Mouse (Mus musculus): ENCODE measurements around the gene P4hb.

Gene P4hb

DNA sequence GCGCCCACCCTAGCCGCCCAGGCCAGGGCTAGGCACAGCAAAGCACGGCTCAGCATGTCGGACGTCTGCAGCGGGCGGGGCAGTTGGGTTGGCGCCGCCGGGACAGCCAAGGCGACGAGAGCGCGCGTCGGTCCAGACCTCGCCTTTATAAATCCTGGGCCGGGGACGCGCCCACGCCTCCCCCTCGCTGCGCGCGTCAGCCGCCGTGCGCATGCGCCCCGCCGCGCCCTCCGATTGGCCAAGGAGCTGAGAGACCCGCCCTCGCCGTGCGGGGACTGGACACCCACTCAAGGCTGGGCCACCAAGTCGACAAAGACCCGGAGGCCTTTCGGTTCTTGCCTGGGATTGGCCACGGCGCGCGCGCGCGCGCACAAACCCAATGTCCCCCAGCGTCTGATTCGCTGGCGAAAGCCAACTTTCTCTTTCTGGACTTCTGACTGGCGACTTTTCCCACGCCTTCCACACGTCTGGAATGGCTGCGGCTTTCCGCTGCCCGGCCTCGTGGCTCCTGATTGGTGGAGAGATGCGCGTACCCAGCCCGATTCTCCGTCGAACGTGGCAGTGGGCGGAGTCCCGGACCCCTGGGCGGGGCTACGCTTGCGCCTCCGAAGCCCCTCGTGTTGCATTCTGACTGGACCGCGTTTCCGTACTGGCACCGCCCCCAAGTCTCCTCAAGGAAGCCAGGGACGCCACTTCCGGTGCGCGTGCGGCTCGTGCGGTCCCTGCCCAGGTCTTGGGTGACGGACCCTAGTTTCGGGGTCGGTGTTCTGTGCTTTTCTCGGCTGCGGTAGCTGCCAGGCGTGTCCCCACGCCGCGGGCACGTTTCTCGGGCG is at the start of gene P4hb:
Gene P4hb (minus strand): TSS at position 502 of the 833 bp plus-strand sequence.
- in situ Hi-C loops (cut with MboI; ENCODE audit: low sequenced_read_pairs) = no loop called here

DNA sequence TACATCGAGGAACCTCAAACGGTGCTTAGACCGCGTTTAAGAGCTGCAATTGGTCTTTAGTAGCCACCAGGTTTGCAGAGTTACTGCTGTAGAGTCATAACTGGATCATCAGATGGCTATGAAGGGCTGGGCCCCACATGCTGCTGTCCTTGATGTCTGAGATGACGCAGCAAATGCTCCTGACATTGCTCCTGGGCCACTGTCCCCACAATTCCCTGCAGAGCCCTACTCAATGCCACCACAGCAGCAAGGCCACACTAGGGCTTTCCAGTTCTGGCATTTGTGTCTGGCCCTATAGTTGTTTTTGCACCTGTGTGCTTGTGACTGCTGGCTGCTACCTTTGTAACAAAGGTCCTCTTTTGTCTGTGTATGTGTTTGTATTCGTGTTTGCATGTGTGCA is 49.8 kb upstream of the P4hb start:
- in situ Hi-C loops (cut with MboI; ENCODE audit: low sequenced_read_pairs) = no loop called here

DNA sequence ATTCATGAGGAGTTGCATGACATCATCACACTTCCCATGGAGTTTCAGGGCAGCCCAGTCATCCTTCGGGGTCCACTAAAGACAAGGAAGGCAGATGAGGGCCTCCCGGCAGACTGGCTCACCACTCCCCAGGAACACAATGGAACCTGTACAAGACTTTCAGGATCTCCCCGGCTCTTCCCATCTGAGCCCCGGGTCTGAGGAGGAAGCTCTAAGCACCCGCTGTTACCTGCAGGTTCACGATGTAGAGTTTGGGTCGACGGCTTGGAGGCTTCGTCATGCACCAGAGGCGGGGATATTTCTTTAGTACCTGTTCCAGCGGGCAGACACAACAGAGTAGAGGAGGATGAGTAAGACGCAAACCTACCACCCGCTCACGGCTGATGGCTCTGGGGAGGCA is 47.1 kb upstream of the P4hb start:
- in situ Hi-C loops (cut with MboI; ENCODE audit: low sequenced_read_pairs) = no loop called here

DNA sequence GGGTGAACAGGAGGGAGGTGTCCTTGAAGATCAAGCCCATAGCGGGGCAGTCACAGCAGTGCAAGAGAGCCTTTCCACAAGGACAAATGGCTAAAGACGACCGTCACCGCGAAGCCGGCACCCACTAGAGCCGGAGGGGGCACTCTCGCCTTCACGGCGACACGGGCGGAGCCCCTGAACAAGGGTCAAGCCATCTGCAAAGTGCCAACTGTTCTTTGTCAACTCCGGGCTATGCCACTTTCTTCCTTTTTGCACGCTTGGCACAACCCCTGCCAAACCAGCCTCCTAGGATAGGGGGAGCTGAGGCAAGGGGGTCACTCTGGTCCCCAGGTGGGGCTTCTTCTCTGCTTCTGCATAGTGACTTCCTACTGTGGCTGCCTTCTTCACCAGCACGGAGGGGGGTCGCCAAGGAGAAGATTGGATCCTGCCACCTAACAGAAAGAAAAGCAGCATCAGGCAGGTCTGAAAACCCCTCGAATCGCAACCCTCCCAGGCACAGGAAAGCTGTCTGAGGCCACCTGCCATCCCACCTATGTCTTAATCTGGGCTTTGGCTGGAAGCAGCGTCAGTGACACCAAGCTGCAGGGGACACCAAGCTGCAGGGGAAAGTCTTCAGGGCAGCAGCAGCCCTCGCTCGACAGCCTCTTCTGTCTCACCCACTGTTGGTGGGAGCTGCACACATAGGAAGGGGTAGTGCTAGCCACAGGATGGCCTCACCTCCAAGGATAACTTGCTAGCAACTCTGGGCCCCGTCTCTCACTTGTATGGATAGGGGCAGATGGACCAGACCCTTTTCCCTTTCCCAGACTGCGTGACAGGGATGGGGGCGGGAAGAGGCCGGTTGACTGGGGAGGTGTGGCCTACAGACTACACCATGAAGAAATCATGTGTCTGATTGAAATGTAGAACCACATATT is 45.8 kb upstream of the P4hb start:
- in situ Hi-C loops (cut with MboI; ENCODE audit: low sequenced_read_pairs) = no loop called here

DNA sequence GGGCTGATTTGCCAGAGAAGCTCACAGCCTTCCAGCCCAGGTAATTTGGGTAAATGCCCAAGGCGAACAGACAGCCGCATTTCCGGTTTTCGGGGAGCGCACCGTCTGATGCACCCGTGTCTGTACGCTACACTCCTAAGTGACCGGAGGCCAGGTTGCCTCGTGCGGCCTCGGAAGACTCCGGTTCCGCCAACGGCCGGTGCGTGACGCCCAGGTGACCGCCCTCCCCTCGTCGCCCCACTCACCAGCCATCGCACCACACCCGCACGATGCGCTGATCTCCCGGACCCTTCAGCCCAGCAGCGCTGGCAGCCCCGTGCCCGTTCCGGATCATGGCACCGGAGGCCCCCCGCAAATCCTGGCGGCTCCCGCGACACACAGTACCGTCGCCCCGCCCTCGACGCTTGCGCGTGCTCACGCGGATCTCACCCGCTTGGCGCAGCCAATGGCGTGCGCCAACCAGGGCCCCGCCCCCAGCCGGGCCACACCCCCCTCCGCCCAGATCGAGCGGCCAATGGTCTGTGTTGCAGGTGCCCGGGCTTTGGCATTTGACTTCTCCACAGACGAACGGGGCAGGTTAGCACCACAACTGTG is 44.6 kb upstream of the P4hb start, which contains the start of gene Pcyt2:
Gene Pcyt2 (minus strand): TSS at position 418 of the 594 bp plus-strand sequence.
- in situ Hi-C loops (cut with MboI; ENCODE audit: low sequenced_read_pairs) = no loop called here

DNA sequence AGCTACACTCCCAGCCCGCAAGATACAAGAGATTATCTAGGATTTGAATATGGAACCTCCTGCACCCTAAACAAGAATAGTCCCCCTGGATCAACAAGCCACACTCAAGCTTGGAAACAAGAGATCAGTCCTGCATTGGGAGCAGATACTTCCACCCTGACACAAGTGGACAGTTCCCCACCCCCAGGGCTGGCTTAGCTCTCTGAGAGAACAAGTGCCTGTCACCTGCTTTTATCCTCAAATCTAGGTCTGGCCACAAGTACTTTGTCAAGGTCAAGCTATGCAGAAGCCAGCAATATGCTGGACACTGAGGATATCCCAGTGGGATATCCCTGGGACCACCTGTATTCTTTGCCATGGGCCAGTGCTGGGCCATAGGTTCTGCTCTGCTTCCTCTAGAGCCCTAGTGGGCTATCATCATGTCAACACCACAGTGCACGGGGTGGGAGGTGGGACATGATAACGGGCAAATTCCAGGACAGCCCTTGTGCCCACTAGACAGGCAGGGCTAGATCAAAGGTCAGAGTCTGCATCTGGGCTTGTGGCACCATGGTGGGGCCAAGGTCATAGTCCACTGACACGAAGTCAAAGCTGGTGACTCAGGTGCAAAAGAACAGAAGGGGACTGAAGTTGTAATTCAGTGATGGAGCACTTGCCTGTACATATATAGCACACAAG is 43.7 kb upstream of the P4hb start:
- in situ Hi-C loops (cut with MboI; ENCODE audit: low sequenced_read_pairs) = no loop called here

DNA sequence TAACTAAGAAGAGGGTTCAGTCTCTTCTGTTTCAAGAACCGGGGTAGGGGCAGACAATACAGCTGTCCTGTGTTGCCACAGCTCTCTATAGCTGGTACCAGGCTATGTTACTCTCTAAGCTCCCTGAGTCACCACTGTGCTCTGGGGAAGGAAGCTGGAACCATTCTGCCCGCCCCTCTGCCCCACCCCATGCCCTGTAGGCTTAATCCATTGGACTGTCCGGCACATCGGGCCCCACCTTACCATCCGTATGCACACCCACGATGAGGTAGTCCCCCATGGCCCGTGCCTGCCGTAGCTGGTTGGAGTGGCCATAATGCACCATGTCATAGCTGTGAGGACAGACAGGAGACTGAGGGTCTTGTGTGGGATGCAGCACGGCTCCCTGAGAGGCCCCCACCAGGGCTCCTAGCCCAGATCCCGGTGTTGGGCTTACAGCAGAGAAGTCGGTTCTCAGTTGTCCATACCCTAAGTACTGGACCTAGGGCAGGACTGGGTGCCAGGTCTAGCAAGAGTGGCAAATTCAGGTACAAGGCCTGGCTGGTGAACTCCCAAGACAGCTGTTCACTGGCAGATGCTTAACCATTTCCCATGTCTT is 42.7 kb upstream of the P4hb start:
- in situ Hi-C loops (cut with MboI; ENCODE audit: low sequenced_read_pairs) = no loop called here

DNA sequence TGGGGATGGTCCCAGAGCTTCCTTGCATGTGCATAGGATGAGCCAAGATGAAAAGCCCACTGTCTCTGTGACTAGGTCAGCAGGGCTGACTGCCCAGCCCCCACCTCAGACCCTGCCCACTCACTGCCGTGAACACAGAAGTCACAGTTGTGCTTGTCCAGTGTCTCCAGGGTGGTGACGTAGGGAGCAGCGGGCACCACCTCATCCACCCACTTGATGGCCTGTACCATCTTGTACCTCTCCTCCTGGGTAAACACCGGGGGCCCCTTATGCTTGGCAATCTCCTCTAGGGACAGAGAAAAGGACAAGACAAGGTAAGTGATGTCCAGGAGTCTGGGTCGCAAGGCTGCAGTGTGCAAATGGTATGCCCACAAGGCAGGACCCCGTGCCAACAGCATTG is 42.1 kb upstream of the P4hb start:
- in situ Hi-C loops (cut with MboI; ENCODE audit: low sequenced_read_pairs) = no loop called here

DNA sequence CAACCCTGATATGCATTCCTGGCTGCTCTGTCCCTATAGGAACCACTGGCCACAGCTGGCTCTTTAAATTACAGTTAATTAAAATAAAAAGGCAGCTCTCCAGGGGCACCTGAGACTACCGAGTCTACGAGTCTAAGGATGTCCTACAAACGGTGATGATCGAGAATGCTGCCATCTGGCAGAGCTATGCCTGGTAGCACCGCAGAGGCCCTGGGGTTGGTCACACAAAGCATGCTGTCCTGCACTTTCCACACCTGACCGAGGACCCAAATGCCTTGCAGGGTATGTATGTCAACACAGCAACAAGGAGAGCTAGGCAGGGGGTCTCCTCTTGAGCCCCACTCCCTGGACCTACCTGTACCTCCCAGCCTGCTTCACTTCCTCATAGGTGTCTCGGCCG is 40.9 kb upstream of the P4hb start:
- in situ Hi-C loops (cut with MboI; ENCODE audit: low sequenced_read_pairs) = no loop called here

DNA sequence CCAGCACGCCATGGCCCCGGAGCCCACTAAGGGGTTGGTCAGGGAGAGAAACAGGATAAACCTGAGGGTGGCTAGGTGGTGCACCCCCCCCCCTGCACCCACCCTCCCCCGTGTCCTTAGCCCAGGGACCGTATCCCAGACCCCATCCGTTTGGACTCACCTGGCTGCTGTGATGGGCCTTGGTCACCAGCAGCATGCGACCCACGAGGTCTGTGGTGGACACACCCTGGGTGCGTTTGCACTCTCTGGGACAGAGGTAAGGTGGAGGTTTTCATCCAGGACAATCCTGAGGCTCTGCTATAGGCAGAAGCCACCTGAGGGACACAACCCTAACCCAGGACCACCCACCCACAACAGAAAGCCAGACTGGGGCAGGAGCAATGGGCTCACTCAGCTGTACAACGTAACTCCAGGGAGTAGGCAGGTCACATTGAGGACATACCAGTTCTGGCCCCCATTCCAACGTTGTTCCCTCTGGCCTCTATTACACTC is 40.5 kb upstream of the P4hb start:
- in situ Hi-C loops (cut with MboI; ENCODE audit: low sequenced_read_pairs) = no loop called here

DNA sequence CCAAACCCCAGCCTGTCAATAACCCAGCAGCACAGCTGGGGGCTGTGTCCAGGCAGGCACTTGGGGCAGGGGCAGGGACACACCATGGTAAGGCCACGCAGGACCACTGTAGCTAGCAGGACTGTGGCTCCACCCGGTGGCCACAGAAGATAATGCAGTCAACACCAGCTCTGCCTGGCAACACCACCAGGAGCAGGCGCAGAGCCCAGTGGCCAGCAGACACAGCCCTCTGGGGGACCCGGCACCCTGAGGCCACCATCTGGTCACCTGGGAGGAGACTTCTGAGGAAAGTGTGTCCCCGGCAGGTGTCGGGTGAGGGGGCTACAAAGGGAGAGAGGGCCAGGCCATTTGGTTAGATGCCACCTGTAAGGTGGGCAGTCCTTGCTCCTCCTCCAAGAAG is 39.7 kb upstream of the P4hb start:
- in situ Hi-C loops (cut with MboI; ENCODE audit: low sequenced_read_pairs) = no loop called here

DNA sequence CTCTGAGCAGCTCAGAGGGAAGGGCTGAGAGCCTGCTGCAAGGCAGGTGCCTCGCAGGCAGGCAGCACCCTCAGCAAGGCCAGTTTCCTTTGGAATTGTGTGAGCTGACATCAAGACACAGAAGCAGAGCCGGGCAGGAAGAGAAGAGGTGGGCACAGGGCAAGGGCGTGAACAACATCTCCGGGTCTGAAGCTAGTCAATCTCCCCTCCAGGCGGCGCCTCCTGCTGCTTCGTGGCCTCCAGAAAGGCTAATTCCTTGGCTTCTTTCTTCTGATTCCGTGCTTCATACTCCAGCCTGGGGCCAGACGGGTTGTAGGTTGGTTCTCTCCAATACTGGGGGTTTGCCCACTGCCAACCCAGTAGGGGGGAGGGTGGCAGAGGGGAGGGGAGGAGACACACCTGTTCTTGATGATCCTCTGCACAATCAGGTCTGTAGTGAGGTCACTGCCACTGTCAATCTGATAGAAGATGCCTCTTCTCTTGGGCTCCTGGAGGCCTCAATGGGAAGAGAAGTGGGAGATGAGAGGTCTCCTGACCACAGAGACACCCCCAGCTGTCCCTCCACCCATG is 37.5 kb upstream of the P4hb start:
- in situ Hi-C loops (cut with MboI; ENCODE audit: low sequenced_read_pairs) = no loop called here

DNA sequence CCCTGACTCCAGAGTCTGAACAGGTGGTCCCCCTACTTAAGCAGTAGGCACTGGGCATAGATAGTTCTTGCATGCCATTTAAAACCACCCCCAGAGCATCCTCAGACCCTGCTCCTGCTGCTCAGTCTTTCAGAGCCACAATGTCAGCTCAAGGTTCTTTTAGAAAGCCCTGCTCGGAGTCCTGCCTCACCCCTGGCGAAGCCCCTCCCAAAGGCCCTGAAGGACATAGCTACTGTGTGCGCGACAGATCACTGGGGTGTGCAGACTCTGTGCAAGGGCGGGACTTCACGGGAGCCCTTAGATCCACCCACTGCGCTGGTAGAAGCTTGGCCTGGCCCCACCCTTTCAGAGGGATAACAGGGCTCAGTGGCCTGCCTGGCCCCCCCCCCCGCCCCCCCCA is 36.2 kb upstream of the P4hb start:
- in situ Hi-C loops (cut with MboI; ENCODE audit: low sequenced_read_pairs) = no loop called here

DNA sequence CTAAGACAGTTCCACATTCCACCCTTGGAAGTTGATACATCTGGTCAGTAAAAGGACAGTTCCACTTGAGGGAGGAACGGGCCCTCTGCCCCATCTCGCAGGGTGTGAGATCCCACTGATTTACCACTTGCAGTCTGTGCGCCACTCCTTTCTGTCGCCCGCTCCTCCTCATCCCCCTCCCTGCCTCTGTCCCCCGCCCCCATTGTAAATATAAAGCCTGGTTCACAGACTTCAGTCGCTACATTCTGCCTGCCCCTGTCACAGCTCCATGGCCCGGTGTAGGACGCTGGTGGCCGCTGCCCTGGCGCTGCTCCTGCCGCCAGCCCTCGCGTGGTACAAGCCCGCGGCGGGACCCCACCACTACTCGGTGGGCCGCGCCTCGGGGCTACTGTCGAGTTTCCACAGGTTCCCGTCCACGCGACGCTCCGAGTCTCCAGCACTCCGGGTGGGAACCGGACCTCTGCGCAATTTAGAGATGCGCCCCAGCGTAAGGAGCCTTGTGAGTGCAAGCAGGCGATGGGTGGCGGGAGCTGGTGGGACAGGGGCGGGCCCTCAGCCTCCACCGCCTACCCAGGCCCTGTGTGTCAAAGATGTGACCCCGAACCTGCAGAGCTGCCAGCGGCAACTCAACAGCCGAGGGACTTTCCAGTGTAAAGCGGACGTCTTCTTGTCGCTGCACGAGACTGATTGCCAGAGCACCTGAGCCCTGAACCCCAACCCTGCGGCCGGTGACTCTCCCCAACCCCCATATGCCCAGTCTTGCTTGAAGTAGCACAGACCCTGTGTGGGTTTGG is 35.4 kb upstream of the P4hb start, which contains the start of gene Npb:
Gene Npb (plus strand): TSS at position 237 of the 794 bp plus-strand sequence.
- in situ Hi-C loops (cut with MboI; ENCODE audit: low sequenced_read_pairs) = no loop called here

DNA sequence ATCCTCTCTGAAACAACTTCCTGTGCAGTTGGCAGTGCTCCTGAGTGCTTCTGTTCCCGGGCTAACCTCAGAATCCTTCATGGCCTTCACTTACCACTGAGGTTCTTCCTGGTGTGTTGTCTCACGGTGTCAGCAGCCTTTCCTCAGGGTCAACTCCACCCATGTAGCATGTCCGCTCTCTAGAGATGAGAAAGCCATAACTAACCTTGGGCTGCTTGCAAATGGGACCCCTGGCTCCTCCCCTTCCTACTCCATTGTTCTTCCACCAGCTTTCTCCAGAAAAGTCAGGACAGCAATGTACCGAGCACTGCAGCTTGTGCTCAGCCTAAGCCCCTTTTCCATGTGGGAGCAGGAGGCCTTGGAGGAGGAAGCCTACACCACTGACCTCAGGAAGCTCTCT is 33.7 kb upstream of the P4hb start:
- in situ Hi-C loops (cut with MboI; ENCODE audit: low sequenced_read_pairs) = no loop called here

DNA sequence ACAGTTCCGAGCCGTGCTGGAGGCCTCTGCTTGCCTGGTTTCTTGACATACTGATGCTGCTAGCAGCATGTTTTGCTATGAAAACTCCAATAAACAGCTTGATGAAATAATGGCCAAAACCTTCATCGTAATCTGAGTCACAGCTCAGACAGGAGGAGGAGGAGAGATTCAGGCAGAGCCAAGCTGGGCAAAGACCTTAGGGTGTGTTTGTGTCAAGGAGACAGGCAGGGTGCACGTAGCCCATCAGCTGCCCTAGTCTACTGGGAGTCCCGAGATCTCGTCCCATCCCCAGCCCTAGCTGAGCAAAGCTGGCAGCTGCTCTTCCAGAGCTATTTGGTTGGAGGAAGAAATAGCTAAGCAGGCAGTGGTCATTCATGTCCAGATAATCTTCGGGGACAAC is 32.6 kb upstream of the P4hb start:
- in situ Hi-C loops (cut with MboI; ENCODE audit: low sequenced_read_pairs) = no loop called here

DNA sequence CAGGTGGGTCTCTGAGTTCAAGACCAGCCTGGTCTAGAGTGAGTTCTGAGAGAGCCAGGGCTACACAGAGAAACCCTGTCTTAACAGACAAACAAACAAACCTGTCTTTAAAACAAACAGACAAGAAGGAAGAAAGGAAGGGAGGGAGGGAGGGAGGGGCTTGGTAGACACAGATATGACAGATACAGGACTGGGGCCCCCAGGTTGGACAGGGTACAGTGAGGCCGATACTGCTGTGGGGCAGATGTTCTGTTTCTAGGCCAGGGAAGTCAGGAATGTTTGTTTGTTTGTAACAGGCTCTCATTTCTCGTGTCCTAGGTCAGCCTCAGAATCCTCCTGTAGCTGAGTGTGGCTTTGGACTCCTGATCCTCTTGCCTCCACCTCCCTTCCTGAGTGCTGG is 30.5 kb upstream of the P4hb start:
- in situ Hi-C loops (cut with MboI; ENCODE audit: low sequenced_read_pairs) = no loop called here

DNA sequence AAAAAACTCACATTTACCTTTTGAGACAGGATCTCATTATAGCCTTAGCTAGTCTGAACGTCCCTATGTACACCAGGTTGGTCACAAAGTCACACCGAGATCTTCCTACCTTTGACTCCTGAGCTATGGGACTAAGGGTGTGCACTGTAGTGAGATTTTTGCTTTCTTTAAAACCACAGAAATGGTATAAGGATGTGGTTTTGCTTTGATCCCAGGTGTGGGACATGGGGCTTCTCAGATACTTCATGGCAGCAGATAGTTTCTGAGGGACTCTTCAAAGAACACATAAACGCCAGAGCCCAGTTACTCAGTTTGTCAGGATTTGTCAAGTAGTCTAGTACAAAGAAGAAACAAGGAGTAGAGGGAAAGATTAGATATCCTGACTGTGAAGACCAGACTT is 27.7 kb upstream of the P4hb start:
- in situ Hi-C loops (cut with MboI; ENCODE audit: low sequenced_read_pairs) = no loop called here

DNA sequence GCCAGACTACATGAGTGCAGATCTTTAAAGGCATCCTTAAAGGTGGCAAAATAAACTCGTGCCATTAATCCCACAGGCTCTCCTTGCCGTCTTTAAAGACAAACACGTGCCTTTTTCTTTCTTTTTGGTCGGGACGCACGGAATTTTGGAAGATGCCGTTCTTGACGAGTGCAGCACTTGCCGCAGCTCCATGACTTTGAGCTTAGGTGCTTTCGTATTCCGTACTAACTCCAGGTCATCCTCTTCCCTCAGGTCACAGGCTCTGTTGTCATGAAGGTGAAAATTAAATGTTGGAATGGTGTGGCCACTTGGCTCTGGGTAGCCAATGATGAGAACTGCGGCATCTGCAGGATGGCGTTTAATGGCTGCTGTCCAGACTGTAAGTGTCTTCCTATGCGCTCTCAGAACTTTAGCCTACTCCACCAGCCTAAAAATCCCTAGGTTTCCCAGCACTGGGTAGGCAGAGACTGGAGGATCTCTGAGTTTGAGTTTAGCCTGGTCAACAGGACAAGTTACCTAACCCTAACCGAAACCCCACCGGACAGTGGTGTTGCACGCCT is 26.0 kb upstream of the P4hb start:
- in situ Hi-C loops (cut with MboI; ENCODE audit: low sequenced_read_pairs) = no loop called here

Measured in CH12F3 (cell line).